9 mouse cellular contexts compared by ENCODE assay signal in the genomic region with DNA sequence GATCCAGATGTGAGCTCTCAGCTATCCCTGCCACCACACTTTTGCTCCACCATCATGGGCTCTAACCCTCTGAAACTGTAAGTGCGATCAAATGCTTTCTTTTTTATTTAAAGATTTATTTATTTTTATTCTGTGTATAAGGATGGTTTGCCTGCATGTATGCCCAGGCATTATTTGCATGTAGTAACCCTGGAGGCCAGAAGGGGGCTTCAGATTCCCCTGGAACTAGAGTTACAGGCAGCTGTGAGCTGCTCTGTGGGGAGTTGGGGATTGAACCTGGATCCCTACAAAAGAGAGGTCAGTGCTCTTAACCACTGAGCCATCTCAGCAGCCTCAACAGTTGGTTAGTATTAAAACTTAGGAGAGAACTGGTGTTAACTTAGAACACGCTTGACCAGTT. TPM values are rescaled to one million over a fixed set of nuclear protein-coding genes. Genes with fewer than 3 reads are reported as not detected.
A peak's percentile ranks its signal among the peaks of the same experiment; 100 is the strongest.
DNase-seq lines count a peak whose midpoint lies in the region; ATAC-seq and TF ChIP-seq lines count a peak whose summit lies in the region.
"Had no signal": no experiment of that assay in that cellular context is flagged by ENCODE, and none has a peak within 500 bp of the region (broad histone marks: within the 10 kb centered on the region; RNA-seq: fewer than 3 reads in every experiment).

No protein-coding gene starts in this region.

- peak; percentile 17; the same call in 1 of the 2 replicates for TF ChIP-seq CTCF in kidney, postnatal 0 days (IDR thresholded peaks at IDR 0.05; ENCODE audit: low read depth)

- H3K4me2 ChIP-seq in kidney, postnatal 0 days (ENCODE audit: low read length): no peak overlapping the region
- H3K4me2 ChIP-seq: heart, embryonic 13.5 days had no signal

- H3K9me3 ChIP-seq in kidney, postnatal 0 days (replicated peaks; ENCODE audit: low read length): no peaks in the 10 kb centered on the region
- H3K9me3 ChIP-seq: heart, embryonic 13.5 days had no signal

- 0 out of 2 replicates have a peak, but pooled peaks cover 6% of the 10 kb centered on the region for H3K4me1 ChIP-seq in kidney, postnatal 0 days (replicated peaks; ENCODE audit: insufficient read depth, low read length)

- no peak overlapping the region for H3K27ac ChIP-seq in kidney, postnatal 0 days
- H3K27ac ChIP-seq: heart, embryonic 13.5 days had no signal

- DNase-seq in adrenal gland, postnatal 14 days: peak; percentile 35
- no peak for DNase-seq in adrenal gland, adult 2 months
- DNase-seq in kidney, postnatal 0 days (ENCODE audit: low spot score): no peak
- no peak for DNase-seq in kidney, adult 11 months
- peak; percentile 48 for DNase-seq in CD4-positive, CD25-positive, alpha-beta regulatory T cell, adult 2 months (ENCODE audit: low read depth, low spot score)
- no peak for DNase-seq in layer of hippocampus, adult 11-12 months (ENCODE audit: low spot score)
- no peak for DNase-seq in cerebellum, adult 9-10 months

- 94% methylated on average over 2 of the region's 2 CpGs for WGBS in kidney, postnatal 0 days

- H3K9ac ChIP-seq in kidney, postnatal 0 days (ENCODE audit: low read depth, low read length): no peak overlapping the region
- H3K9ac ChIP-seq: heart, embryonic 13.5 days had no signal

- H3K36me3 ChIP-seq in kidney, postnatal 0 days (ENCODE audit: insufficient read depth, low read length): no peaks in the 10 kb centered on the region
- H3K36me3 ChIP-seq: heart, embryonic 13.5 days had no signal

- no peak overlapping the region for H3K4me3 ChIP-seq in kidney, postnatal 0 days (replicated peaks; ENCODE audit: low read depth, low read length)
- H3K4me3 ChIP-seq: heart, embryonic 13.5 days had no signal

- no peaks in the 10 kb centered on the region for H3K27me3 ChIP-seq in kidney, postnatal 0 days (ENCODE audit: insufficient read depth, low read length)

- ATAC-seq in kidney, postnatal 0 days (replicated peaks; ENCODE audit: low FRiP score, low read depth): no peak
- ATAC-seq in megakaryocyte, adult 5-6 weeks (ENCODE audit: poor library complexity, severe bottlenecking): peak; percentile 53; the same call in 1 of the 2 replicates

RNA-seq across cellular contexts. Expression of a gene that starts 15.5 kb away (rescaled TPM):
- total RNA-seq in adrenal gland, postnatal 14 days (2021): 5.1 and 9.4 TPM in 2 replicates
- total RNA-seq in adrenal gland, adult 2 months (2021): 1 to 10 TPM; 7.0 to 8.3 TPM
- 0.07 and 0.43 TPM in 2 replicates for polyA plus RNA-seq in adrenal gland, adult 2 months (2012; rRNA removed)
- polyA plus RNA-seq in kidney, postnatal 0 days (2015; fragmentation: Nextera tagmentation; extraction: Ambion mirVana): 18.2 and 20.4 TPM in 2 replicates
- 3.3 and 6.8 TPM in 2 replicates for total RNA-seq in megakaryocyte, adult 5-6 weeks (2015)
- total RNA-seq in megakaryocyte, adult 5-6 weeks (2017): 2.7 and 2.8 TPM in 2 replicates

RNA-seq across cellular contexts. Expression of a gene that starts 38.5 kb away (rescaled TPM):
- total RNA-seq in adrenal gland, postnatal 14 days (2021): 0.22 and 0.34 TPM in 2 replicates
- total RNA-seq in adrenal gland, adult 2 months (2021): under 1 TPM; 0.35 TPM
- polyA plus RNA-seq in adrenal gland, adult 2 months (2012; rRNA removed): 0.04 TPM in 1 of 2 replicates, not detected in the other
- 0.14 and 0.20 TPM in 2 replicates for polyA plus RNA-seq in kidney, postnatal 0 days (2015; fragmentation: Nextera tagmentation; extraction: Ambion mirVana)
- not detected in 2 replicates for total RNA-seq in megakaryocyte, adult 5-6 weeks (2015)
- total RNA-seq in megakaryocyte, adult 5-6 weeks (2017): 0.33 TPM in 1 of 2 replicates, not detected in the other

RNA-seq across cellular contexts. Expression of a gene that starts 45.6 kb away (rescaled TPM):
- total RNA-seq in adrenal gland, postnatal 14 days (2021): 0.78 and 0.83 TPM in 2 replicates
- total RNA-seq in adrenal gland, adult 2 months (2021): under 1 TPM; 0.52 to 0.73 TPM
- 0.04 TPM in 2 replicates for polyA plus RNA-seq in adrenal gland, adult 2 months (2012; rRNA removed)
- 37.5 TPM in 2 replicates for polyA plus RNA-seq in kidney, postnatal 0 days (2015; fragmentation: Nextera tagmentation; extraction: Ambion mirVana)
- not detected in 2 replicates for total RNA-seq in megakaryocyte, adult 5-6 weeks (2015)
- total RNA-seq in megakaryocyte, adult 5-6 weeks (2017): not detected in 2 replicates

Comparison
In these comparisons a context has a peak if more than half of its experiments do, and no peak if none do; other contexts are left out.
1. DNase-seq: peak in adrenal gland, postnatal 14 days (single experiment) and CD4-positive, CD25-positive, alpha-beta regulatory T cell, adult 2 months (single experiment); none in adrenal gland, adult 2 months (single experiment), kidney, postnatal 0 days (single experiment), kidney, adult 11 months (single experiment), layer of hippocampus, adult 11-12 months (single experiment) and cerebellum, adult 9-10 months (single experiment).